Mouse (Mus musculus) midbrain, embryonic 13.5 days (tissue): ENCODE measurements around the gene Slc16a10. TPM values are rescaled to one million over a fixed set of nuclear protein-coding genes. Genes with fewer than 3 reads are reported as not detected.
A peak's percentile ranks its signal among the peaks of the same experiment; 100 is the strongest.

Experiments
- ATAC-seq: fragments of 200-750 bp; cut with Nextera tagmentation; 2 replicates; pipeline ENCODE4 v1.8.0; 2017; ENCODE audit warnings: mild to moderate bottlenecking, moderate TSS enrichment, moderate library complexity
- H3K27ac ChIP-seq: fragments of 300-500 bp; sonication (generic); 2 replicates; pipeline ENCODE4 v1.5.1; 2015; ENCODE audit warnings: inconsistent platforms, mild to moderate bottlenecking, moderate library complexity
- H3K27me3 ChIP-seq: fragments of 300-500 bp; sonication (generic); 2 replicates; pipeline ENCODE4 v1.6.1; 2015; ENCODE audit warnings: mild to moderate bottlenecking, inconsistent platforms
- H3K36me3 ChIP-seq: fragments of 300-500 bp; sonication (generic); 2 replicates; pipeline ENCODE4 v1.6.1; 2015; ENCODE audit warnings: mild to moderate bottlenecking, inconsistent platforms
- H3K4me1 ChIP-seq: fragments of 300-500 bp; sonication (generic); replicated peaks from 2 replicates; pipeline ENCODE4 v1.6.1; 2015; ENCODE audit warnings: inconsistent platforms
- H3K4me2 ChIP-seq: fragments of 300-500 bp; sonication (generic); replicated peaks from 2 replicates; pipeline ENCODE4 v1.6.1; 2015; ENCODE audit warnings: moderate library complexity, mild to moderate bottlenecking, inconsistent platforms
- H3K4me3 ChIP-seq: fragments of 300-500 bp; sonication (generic); replicated peaks from 2 replicates; pipeline ENCODE4 v1.5.1; 2015; ENCODE audit warnings: mild to moderate bottlenecking, inconsistent platforms
- H3K9ac ChIP-seq: fragments of 300-500 bp; sonication (generic); replicated peaks from 2 replicates; pipeline ENCODE4 v1.6.1; 2015; ENCODE audit warnings: mild to moderate bottlenecking, inconsistent platforms
- H3K9me3 ChIP-seq: fragments of 300-500 bp; sonication (generic); 2 replicates; pipeline ENCODE4 v1.6.1; 2016; ENCODE audit warnings: mild to moderate bottlenecking, inconsistent platforms
- WGBS: fragments of 180-500 bp; shearing (Covaris S2); methylation state at CpG from one replicate; pipeline ENCODE4 v1.1.7; 2015; 5-methylcytosine and 5-hydroxymethylcytosine counted together
- polyA plus RNA-seq: library from polyadenylated mRNA; unstranded; fragments of >200 nt; fragmentation: Nextera tagmentation; extraction: Ambion mirVana; gene quantifications from 2 replicates; pipeline ENCODE4 v1.2.1, GENCODE M21; 2015

Gene Slc16a10
- polyA plus RNA-seq, 1 experiment from 2014 or later: 2.7 TPM

- Histone ChIP-seq H3K27ac (no peak overlapping the region), H3K4me2 (no peak overlapping the region), H3K9me3 (no peaks in the 10 kb centered on the region), H3K4me1 (peaks cover 4% of the 10 kb centered on the region), H3K36me3 (no peaks in the 10 kb centered on the region), H3K4me3 (no peak overlapping the region), H3K9ac (no peak overlapping the region), H3K27me3 (peaks cover 2% of the 10 kb centered on the region; the same call in 1 of the 2 replicates)
- no peak for ATAC-seq
- 91% methylated on average over 3 of the region's 3 CpGs for WGBS
These were observed 4.4 kb upstream of the Slc16a10 start for GRCm38 (mm10) chr10:40146451-40146850.

GRCm38 (mm10) chr10:40144815-40145214, 2.8 kb upstream of the Slc16a10 start:
- Histone ChIP-seq H3K27me3 (peaks cover 12% of the 10 kb centered on the region; the same call in 1 of the 2 replicates), H3K4me1 (peaks cover 8% of the 10 kb centered on the region), H3K36me3 (no peaks in the 10 kb centered on the region), H3K4me2 (no peak overlapping the region), H3K27ac (no peak overlapping the region), H3K9ac (no peak overlapping the region), H3K4me3 (no peak overlapping the region), H3K9me3 (no peaks in the 10 kb centered on the region)
- WGBS: 94% methylated on average over 1 of the region's 1 CpGs
- ATAC-seq: no peak

- no peaks in the 10 kb centered on the region for H3K36me3 ChIP-seq
- H3K9ac ChIP-seq: peak overlapping the region; percentile 71
- 27% methylated on average over 27 of the region's 27 CpGs for WGBS
- peak; percentile 46 for ATAC-seq
- H3K27ac ChIP-seq: no peak overlapping the region
- H3K4me2 ChIP-seq: peak overlapping the region; percentile 76
- no peaks in the 10 kb centered on the region for H3K9me3 ChIP-seq
- H3K4me3 ChIP-seq: peak overlapping the region; percentile 64
- H3K27me3 ChIP-seq: peaks cover 12% of the 10 kb centered on the region; the same call in 1 of the 2 replicates
- peaks cover 8% of the 10 kb centered on the region for H3K4me1 ChIP-seq
These were observed 824 bp downstream of the Slc16a10 start for GRCm38 (mm10) chr10:40141016-40141851.

GRCm38 (mm10) chr10:40139646-40140045, 2.4 kb downstream of the Slc16a10 start:
- H3K27ac ChIP-seq: no peak overlapping the region
- 94% methylated on average over 4 of the region's 4 CpGs for whole genome bisulfite sequencing

GRCm38 (mm10) chr10:40135807-40136778, 6.0 kb downstream of the Slc16a10 start:
- peaks cover 7% of the 10 kb centered on the region; the same call in 1 of the 2 replicates for H3K27me3 ChIP-seq
- ATAC-seq: no peak
- no peak overlapping the region for H3K4me2 ChIP-seq
- no peak overlapping the region for H3K4me3 ChIP-seq
- H3K9ac ChIP-seq: no peak overlapping the region
- no peaks in the 10 kb centered on the region for H3K9me3 ChIP-seq
- WGBS: 73% methylated on average over 9 of the region's 9 CpGs
- peaks cover under 1% of the 10 kb centered on the region for H3K4me1 ChIP-seq
- no peak overlapping the region for H3K27ac ChIP-seq
- no peaks in the 10 kb centered on the region for H3K36me3 ChIP-seq

More at GRCm38 (mm10) chr10:40139646-40140045, 2.4 kb downstream of the Slc16a10 start:
- no peaks in the 10 kb centered on the region for H3K36me3 ChIP-seq
- H3K4me1 ChIP-seq: peaks cover 8% of the 10 kb centered on the region
- peaks cover 12% of the 10 kb centered on the region; the same call in 1 of the 2 replicates for H3K27me3 ChIP-seq
- no peak overlapping the region for H3K4me2 ChIP-seq
- H3K4me3 ChIP-seq: no peak overlapping the region
- H3K9ac ChIP-seq: no peak overlapping the region
- H3K9me3 ChIP-seq: no peaks in the 10 kb centered on the region
- ATAC-seq: no peak

GRCm38 (mm10) chr10:40134906-40135305, 7.2 kb downstream of the Slc16a10 start:
- no peak overlapping the region for H3K4me3 ChIP-seq
- H3K27ac ChIP-seq: no peak overlapping the region
- no peaks in the 10 kb centered on the region for H3K36me3 ChIP-seq
- H3K4me1 ChIP-seq: no peaks in the 10 kb centered on the region
- H3K27me3 ChIP-seq: no peaks in the 10 kb centered on the region
- no peaks in the 10 kb centered on the region for H3K9me3 ChIP-seq
- ATAC-seq: no peak
- no peak overlapping the region for H3K4me2 ChIP-seq
- 87% methylated on average over 6 of the region's 6 CpGs for WGBS
- H3K9ac ChIP-seq: no peak overlapping the region

- H3K27ac ChIP-seq: no peak overlapping the region
- no peak overlapping the region for H3K4me2 ChIP-seq
- H3K4me1 ChIP-seq: no peaks in the 10 kb centered on the region
- H3K4me3 ChIP-seq: no peak overlapping the region
- no peaks in the 10 kb centered on the region for H3K36me3 ChIP-seq
- H3K9me3 ChIP-seq: no peaks in the 10 kb centered on the region
- H3K27me3 ChIP-seq: no peaks in the 10 kb centered on the region
- WGBS: 78% methylated on average over 1 of the region's 1 CpGs
- no peak overlapping the region for H3K9ac ChIP-seq
- no peak for ATAC-seq
These were observed 8.4 kb downstream of the Slc16a10 start for GRCm38 (mm10) chr10:40133636-40134035.

GRCm38 (mm10) chr10:40131690-40132418, 10.2 kb downstream of the Slc16a10 start:
- ATAC-seq: no peak
- H3K27me3 ChIP-seq: no peaks in the 10 kb centered on the region
- H3K4me1 ChIP-seq: no peaks in the 10 kb centered on the region
- no peak overlapping the region for H3K4me2 ChIP-seq
- no peak overlapping the region for H3K4me3 ChIP-seq
- no peak overlapping the region for H3K27ac ChIP-seq
- H3K36me3 ChIP-seq: no peaks in the 10 kb centered on the region
- 87% methylated on average over 9 of the region's 9 CpGs for WGBS
- H3K9ac ChIP-seq: no peak overlapping the region
- H3K9me3 ChIP-seq: no peaks in the 10 kb centered on the region

GRCm38 (mm10) chr10:40130126-40130525, 11.9 kb downstream of the Slc16a10 start:
- no peaks in the 10 kb centered on the region for H3K4me1 ChIP-seq
- 80% methylated on average over 1 of the region's 1 CpGs for WGBS
- no peak overlapping the region for H3K9ac ChIP-seq
- ATAC-seq: no peak
- no peaks in the 10 kb centered on the region for H3K36me3 ChIP-seq
- H3K27me3 ChIP-seq: no peaks in the 10 kb centered on the region
- no peak overlapping the region for H3K27ac ChIP-seq
- no peak overlapping the region for H3K4me3 ChIP-seq
- no peak overlapping the region for H3K4me2 ChIP-seq
- H3K9me3 ChIP-seq: no peaks in the 10 kb centered on the region

- Histone ChIP-seq H3K36me3 (no peaks in the 10 kb centered on the region), H3K9ac (no peak overlapping the region), H3K27me3 (no peaks in the 10 kb centered on the region), H3K9me3 (no peaks in the 10 kb centered on the region), H3K4me3 (no peak overlapping the region), H3K27ac (no peak overlapping the region), H3K4me2 (no peak overlapping the region), H3K4me1 (no peaks in the 10 kb centered on the region)
- ATAC-seq: no peak
These were observed 12.9 kb downstream of the Slc16a10 start for GRCm38 (mm10) chr10:40129134-40129533.

- no peak for ATAC-seq
- no peak overlapping the region for H3K27ac ChIP-seq
- no peaks in the 10 kb centered on the region for H3K4me1 ChIP-seq
- H3K4me3 ChIP-seq: no peak overlapping the region
- no peak overlapping the region for H3K4me2 ChIP-seq
- 87% methylated on average over 7 of the region's 7 CpGs for WGBS
- H3K27me3 ChIP-seq: no peaks in the 10 kb centered on the region
- no peak overlapping the region for H3K9ac ChIP-seq
- no peaks in the 10 kb centered on the region for H3K9me3 ChIP-seq
- no peaks in the 10 kb centered on the region for H3K36me3 ChIP-seq
These were observed 13.6 kb downstream of the Slc16a10 start for GRCm38 (mm10) chr10:40128497-40128896.
